Mouse (Mus musculus): ENCODE data around the gene Mrgprf. TPM values are rescaled to one million over a fixed set of nuclear protein-coding genes. Genes with fewer than 3 reads are reported as not detected.
A peak's percentile ranks its signal among the peaks of the same experiment; 100 is the strongest.

The Mrgprf gene
- polyA plus RNA-seq, 1 experiment from 2014 or later = 9.3 TPM

GRCm38 (mm10) chr7:145333936-145334335 is 33.3 kb downstream of the Mrgprf start:
- Histone ChIP-seq H3K4me2 (replicated peaks; ENCODE audit: low read depth) (no peak overlapping the region), H3K9ac (ENCODE audit: low read length) (no peak overlapping the region), H3K27me3 (ENCODE audit: control insufficient read depth, insufficient read depth, low read length) (no peaks in the 10 kb centered on the region), H3K36me3 (ENCODE audit: control insufficient read depth, insufficient read depth, low read length) (no peaks in the 10 kb centered on the region), H3K27ac (replicated peaks) (no peak overlapping the region), H3K9me3 (ENCODE audit: control insufficient read depth, low read length) (no peaks in the 10 kb centered on the region), H3K4me1 (replicated peaks; ENCODE audit: control insufficient read depth, insufficient read depth) (no peaks in the 10 kb centered on the region; the same call in 1 of the 2 replicates), H3K4me3 (ENCODE audit: low read depth, low read length) (no peak overlapping the region)
- no peak for TF ChIP-seq CTCF (IDR thresholded peaks at IDR 0.05; ENCODE audit: low read depth)
- TF ChIP-seq EP300 (optimal IDR thresholded peaks at IDR 0.05) = no peak
- DNase-seq (ENCODE audit: low spot score) (no peak), ATAC-seq (ENCODE audit: low FRiP score, low TSS enrichment) (no peak)
- 87% methylated on average over 6 of the region's 6 CpGs for WGBS

- no peak for TF ChIP-seq CTCF (IDR thresholded peaks at IDR 0.05; ENCODE audit: low read depth)
- TF ChIP-seq EP300 (optimal IDR thresholded peaks at IDR 0.05) = no peak
- ATAC-seq (ENCODE audit: low FRiP score, low TSS enrichment) (no peak), DNase-seq (ENCODE audit: low spot score) (no peak)
- Histone ChIP-seq H3K4me3 (ENCODE audit: low read depth, low read length) (no peak overlapping the region), H3K36me3 (ENCODE audit: control insufficient read depth, insufficient read depth, low read length) (no peaks in the 10 kb centered on the region), H3K4me2 (replicated peaks; ENCODE audit: low read depth) (no peak overlapping the region), H3K4me1 (replicated peaks; ENCODE audit: control insufficient read depth, insufficient read depth) (no peaks in the 10 kb centered on the region; the same call in 1 of the 2 replicates), H3K27ac (replicated peaks) (no peak overlapping the region), H3K9me3 (ENCODE audit: control insufficient read depth, low read length) (no peaks in the 10 kb centered on the region), H3K27me3 (ENCODE audit: control insufficient read depth, insufficient read depth, low read length) (no peaks in the 10 kb centered on the region), H3K9ac (ENCODE audit: low read length) (no peak overlapping the region; the same call in 1 of the 2 replicates)
- WGBS = 33% methylated on average over 4 of the region's 4 CpGs
Measured at GRCm38 (mm10) chr7:145334428-145335027, 33.9 kb downstream of the Mrgprf start.

GRCm38 (mm10) chr7:145335199-145335598 is 34.6 kb downstream of the Mrgprf start:
- H3K4me3 ChIP-seq (ENCODE audit: low read depth, low read length) = no peak overlapping the region
- no peak for DNase-seq (ENCODE audit: low spot score)
- no peak overlapping the region for H3K27ac ChIP-seq (replicated peaks)
- no peaks in the 10 kb centered on the region for H3K4me1 ChIP-seq (replicated peaks; ENCODE audit: control insufficient read depth, insufficient read depth)
- no peaks in the 10 kb centered on the region for H3K36me3 ChIP-seq (ENCODE audit: control insufficient read depth, insufficient read depth, low read length)
- H3K9me3 ChIP-seq (ENCODE audit: control insufficient read depth, low read length) = no peaks in the 10 kb centered on the region
- no peak for TF ChIP-seq CTCF (IDR thresholded peaks at IDR 0.05; ENCODE audit: low read depth)
- TF ChIP-seq EP300 (optimal IDR thresholded peaks at IDR 0.05) = no peak
- no peak overlapping the region for H3K4me2 ChIP-seq (replicated peaks; ENCODE audit: low read depth)
- no peaks in the 10 kb centered on the region for H3K27me3 ChIP-seq (ENCODE audit: control insufficient read depth, insufficient read depth, low read length)
- H3K9ac ChIP-seq (ENCODE audit: low read length) = no peak overlapping the region
- no peak for ATAC-seq (ENCODE audit: low FRiP score, low TSS enrichment)

GRCm38 (mm10) chr7:145335616-145336332 is 35.1 kb downstream of the Mrgprf start:
- H3K4me3 ChIP-seq (ENCODE audit: low read depth, low read length) = no peak overlapping the region
- ATAC-seq (ENCODE audit: low FRiP score, low TSS enrichment) = no peak
- WGBS = 89% methylated on average over 3 of the region's 3 CpGs
- H3K27me3 ChIP-seq (ENCODE audit: control insufficient read depth, insufficient read depth, low read length) = no peaks in the 10 kb centered on the region
- H3K4me2 ChIP-seq (replicated peaks; ENCODE audit: low read depth) = no peak overlapping the region
- no peak for DNase-seq (ENCODE audit: low spot score)
- no peaks in the 10 kb centered on the region for H3K9me3 ChIP-seq (ENCODE audit: control insufficient read depth, low read length)
- no peaks in the 10 kb centered on the region for H3K36me3 ChIP-seq (ENCODE audit: control insufficient read depth, insufficient read depth, low read length)
- H3K9ac ChIP-seq (ENCODE audit: low read length) = no peak overlapping the region
- no peak for TF ChIP-seq EP300 (optimal IDR thresholded peaks at IDR 0.05)
- TF ChIP-seq CTCF (IDR thresholded peaks at IDR 0.05; ENCODE audit: low read depth) = no peak
- no peaks in the 10 kb centered on the region for H3K4me1 ChIP-seq (replicated peaks; ENCODE audit: control insufficient read depth, insufficient read depth)
- no peak overlapping the region for H3K27ac ChIP-seq (replicated peaks)

- 63% methylated on average over 2 of the region's 2 CpGs for WGBS
- Histone ChIP-seq H3K4me1 (replicated peaks; ENCODE audit: control insufficient read depth, insufficient read depth) (no peaks in the 10 kb centered on the region), H3K9me3 (ENCODE audit: control insufficient read depth, low read length) (no peaks in the 10 kb centered on the region), H3K36me3 (ENCODE audit: control insufficient read depth, insufficient read depth, low read length) (no peaks in the 10 kb centered on the region), H3K27me3 (ENCODE audit: control insufficient read depth, insufficient read depth, low read length) (no peaks in the 10 kb centered on the region), H3K27ac (replicated peaks) (no peak overlapping the region), H3K4me2 (replicated peaks; ENCODE audit: low read depth) (no peak overlapping the region), H3K9ac (ENCODE audit: low read length) (no peak overlapping the region), H3K4me3 (ENCODE audit: low read depth, low read length) (no peak overlapping the region)
- ATAC-seq (ENCODE audit: low FRiP score, low TSS enrichment) = no peak
- TF ChIP-seq EP300 (optimal IDR thresholded peaks at IDR 0.05) = no peak
- no peak for TF ChIP-seq CTCF (IDR thresholded peaks at IDR 0.05; ENCODE audit: low read depth)
- no peak for DNase-seq (ENCODE audit: low spot score)
Measured at GRCm38 (mm10) chr7:145337889-145338288, 37.3 kb downstream of the Mrgprf start.

- no peak for TF ChIP-seq CTCF (IDR thresholded peaks at IDR 0.05; ENCODE audit: low read depth)
- no peak for TF ChIP-seq EP300 (optimal IDR thresholded peaks at IDR 0.05)
- ATAC-seq (ENCODE audit: low FRiP score, low TSS enrichment) (peak; percentile 53), DNase-seq (ENCODE audit: low spot score) (no peak)
- no peaks in the 10 kb centered on the region for H3K4me1 ChIP-seq (replicated peaks; ENCODE audit: control insufficient read depth, insufficient read depth)
- H3K9me3 ChIP-seq (ENCODE audit: control insufficient read depth, low read length) = no peaks in the 10 kb centered on the region
- no peak overlapping the region for H3K4me3 ChIP-seq (ENCODE audit: low read depth, low read length)
- no peaks in the 10 kb centered on the region for H3K36me3 ChIP-seq (ENCODE audit: control insufficient read depth, insufficient read depth, low read length)
- no peak overlapping the region for H3K4me2 ChIP-seq (replicated peaks; ENCODE audit: low read depth)
- H3K9ac ChIP-seq (ENCODE audit: low read length) = no peak overlapping the region
- WGBS = 78% methylated on average over 5 of the region's 5 CpGs
- no peak overlapping the region for H3K27ac ChIP-seq (replicated peaks)
- H3K27me3 ChIP-seq (ENCODE audit: control insufficient read depth, insufficient read depth, low read length) = no peaks in the 10 kb centered on the region
Measured at GRCm38 (mm10) chr7:145340248-145340904, 39.7 kb downstream of the Mrgprf start.

Other genes with a start within 250 kb of the Mrgprf start
- gene 1810010D01Rik, start 92.7 kb upstream of the Mrgprf start, polyA plus RNA-seq (2015; fragmentation: Nextera tagmentation; extraction: Ambion mirVana) = 111 and 135 TPM in 2 replicates
- gene Tpcn2, start 16.8 kb upstream of the Mrgprf start, polyA plus RNA-seq (2015; fragmentation: Nextera tagmentation; extraction: Ambion mirVana) = 5.3 and 5.8 TPM in 2 replicates
- gene Mrgprd, start 14.0 kb downstream of the Mrgprf start, polyA plus RNA-seq (2015; fragmentation: Nextera tagmentation; extraction: Ambion mirVana) = not detected in 2 replicates